Mouse (Mus musculus): ENCODE results near the gene Gng12. TPM values are rescaled to one million over a fixed set of nuclear protein-coding genes. Genes with fewer than 3 reads are reported as not detected.

The Gng12 gene
- polyA plus RNA-seq, 1 experiment: 24.9 TPM

- H3K36me3 ChIP-seq (ENCODE audit: control insufficient read depth, insufficient read depth): no peaks in the 10 kb centered on the region
- H3K27me3 ChIP-seq (ENCODE audit: control insufficient read depth, insufficient read depth, insufficient read length): no peaks in the 10 kb centered on the region
- no peak overlapping the region for H3ac ChIP-seq (ENCODE audit: control insufficient read depth, insufficient read length, low read depth)
- no peak for TF ChIP-seq CTCF (IDR thresholded peaks at IDR 0.05; ENCODE audit: control insufficient read depth, insufficient read depth, insufficient read length)
- TF ChIP-seq FOSL1 (IDR thresholded peaks at IDR 0.05; ENCODE audit: insufficient read depth, low read length, poor library complexity, severe bottlenecking): no peak
- TF ChIP-seq MYOD1 (IDR thresholded peaks at IDR 0.05; ENCODE audit: control insufficient read depth, insufficient read length, low read depth): no peak
- TF ChIP-seq MAX (IDR thresholded peaks at IDR 0.05): no peak
- no peak for TF ChIP-seq CEBPB (IDR thresholded peaks at IDR 0.05; ENCODE audit: low read depth)
- no peak for TF ChIP-seq USF1 (IDR thresholded peaks at IDR 0.05; ENCODE audit: low read depth)
- TF ChIP-seq MYOG (IDR thresholded peaks at IDR 0.05; ENCODE audit: control insufficient read depth, extremely low read depth, insufficient read length): no peak
- H3K79me3 ChIP-seq (ENCODE audit: low read depth): no peaks in the 10 kb centered on the region
- H3K79me2 ChIP-seq (ENCODE audit: control insufficient read depth, insufficient read depth): no peaks in the 10 kb centered on the region
- H3K4me3 ChIP-seq (ENCODE audit: insufficient read depth, poor library complexity, severe bottlenecking): no peak overlapping the region
Measured at GRCm38 (mm10) chr6:67056108-67056888, 160.1 kb downstream of the Gng12 start.

- no peak for TF ChIP-seq MAX (IDR thresholded peaks at IDR 0.05)
- TF ChIP-seq CEBPB (IDR thresholded peaks at IDR 0.05; ENCODE audit: low read depth): no peak
- no peak for TF ChIP-seq MYOG (IDR thresholded peaks at IDR 0.05; ENCODE audit: control insufficient read depth, extremely low read depth, insufficient read length)
- no peak for TF ChIP-seq USF1 (IDR thresholded peaks at IDR 0.05; ENCODE audit: low read depth)
- TF ChIP-seq MYOD1 (IDR thresholded peaks at IDR 0.05; ENCODE audit: control insufficient read depth, insufficient read length, low read depth): no peak
- TF ChIP-seq FOSL1 (IDR thresholded peaks at IDR 0.05; ENCODE audit: insufficient read depth, low read length, poor library complexity, severe bottlenecking): no peak
- TF ChIP-seq CTCF (IDR thresholded peaks at IDR 0.05; ENCODE audit: control insufficient read depth, insufficient read depth, insufficient read length): no peak
- Histone ChIP-seq H3K79me2 (ENCODE audit: control insufficient read depth, insufficient read depth) (no peaks in the 10 kb centered on the region), H3K27me3 (ENCODE audit: control insufficient read depth, insufficient read depth, insufficient read length) (no peaks in the 10 kb centered on the region), H3K4me3 (ENCODE audit: insufficient read depth, poor library complexity, severe bottlenecking) (no peak overlapping the region), H3K36me3 (ENCODE audit: control insufficient read depth, insufficient read depth) (no peaks in the 10 kb centered on the region), H3ac (ENCODE audit: control insufficient read depth, insufficient read length, low read depth) (no peak overlapping the region), H3K79me3 (ENCODE audit: low read depth) (no peaks in the 10 kb centered on the region)
Measured at GRCm38 (mm10) chr6:67056889-67057564, 160.8 kb downstream of the Gng12 start.

- no peak overlapping the region for H3ac ChIP-seq (ENCODE audit: control insufficient read depth, insufficient read length, low read depth)
- no peaks in the 10 kb centered on the region for H3K79me2 ChIP-seq (ENCODE audit: control insufficient read depth, insufficient read depth)
- no peaks in the 10 kb centered on the region for H3K79me3 ChIP-seq (ENCODE audit: low read depth)
- no peak overlapping the region for H3K4me3 ChIP-seq (ENCODE audit: insufficient read depth, poor library complexity, severe bottlenecking)
- no peak for TF ChIP-seq MYOD1 (IDR thresholded peaks at IDR 0.05; ENCODE audit: control insufficient read depth, insufficient read length, low read depth)
- no peak for TF ChIP-seq MYOG (IDR thresholded peaks at IDR 0.05; ENCODE audit: control insufficient read depth, extremely low read depth, insufficient read length)
- no peak for TF ChIP-seq CTCF (IDR thresholded peaks at IDR 0.05; ENCODE audit: control insufficient read depth, insufficient read depth, insufficient read length)
- no peak for TF ChIP-seq MAX (IDR thresholded peaks at IDR 0.05)
- no peak for TF ChIP-seq USF1 (IDR thresholded peaks at IDR 0.05; ENCODE audit: low read depth)
- no peak for TF ChIP-seq CEBPB (IDR thresholded peaks at IDR 0.05; ENCODE audit: low read depth)
- no peak for TF ChIP-seq FOSL1 (IDR thresholded peaks at IDR 0.05; ENCODE audit: insufficient read depth, low read length, poor library complexity, severe bottlenecking)
- no peaks in the 10 kb centered on the region for H3K36me3 ChIP-seq (ENCODE audit: control insufficient read depth, insufficient read depth)
- H3K27me3 ChIP-seq (ENCODE audit: control insufficient read depth, insufficient read depth, insufficient read length): no peaks in the 10 kb centered on the region
Measured at GRCm38 (mm10) chr6:67057574-67057973, 161.4 kb downstream of the Gng12 start.

DNA sequence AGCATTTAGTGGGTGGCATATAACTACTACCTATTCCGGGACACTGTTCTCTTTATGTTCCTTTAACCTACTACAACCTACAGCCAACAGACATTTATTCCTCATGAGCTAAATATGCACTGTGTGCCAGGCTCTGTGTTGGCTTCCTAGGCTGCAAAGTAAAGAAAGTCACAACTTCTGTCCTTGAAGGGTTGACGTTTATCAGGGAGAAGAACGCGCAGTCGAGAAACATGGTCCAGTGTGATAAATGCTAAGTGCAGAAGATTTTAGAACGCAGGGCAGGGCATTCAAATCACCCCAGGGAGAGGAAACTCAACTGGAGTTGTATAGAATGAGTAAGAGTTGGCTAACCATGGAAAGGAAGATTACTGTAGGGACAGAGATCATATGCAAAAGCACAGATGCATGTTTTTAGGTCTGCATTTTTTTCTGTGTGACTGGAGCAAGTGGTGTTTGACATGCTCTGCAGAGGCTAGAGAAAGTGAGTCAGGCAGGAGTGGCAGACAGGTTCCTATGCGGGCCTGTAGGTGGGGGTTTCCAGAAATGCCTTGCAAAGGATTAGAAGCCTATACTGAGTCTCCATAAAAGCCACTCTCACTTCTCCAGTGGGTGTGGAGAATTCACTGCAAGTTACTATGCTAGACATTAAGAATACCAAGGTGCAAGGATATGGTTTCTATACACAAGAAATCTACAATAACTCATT, 161.9 kb downstream of the Gng12 start:
- no peak overlapping the region for H3ac ChIP-seq (ENCODE audit: control insufficient read depth, insufficient read length, low read depth)
- H3K27me3 ChIP-seq (ENCODE audit: control insufficient read depth, insufficient read depth, insufficient read length): no peaks in the 10 kb centered on the region
- no peak overlapping the region for H3K4me3 ChIP-seq (ENCODE audit: insufficient read depth, poor library complexity, severe bottlenecking)
- H3K79me3 ChIP-seq (ENCODE audit: low read depth): no peaks in the 10 kb centered on the region
- TF ChIP-seq MAX (IDR thresholded peaks at IDR 0.05): no peak
- H3K79me2 ChIP-seq (ENCODE audit: control insufficient read depth, insufficient read depth): no peaks in the 10 kb centered on the region
- no peaks in the 10 kb centered on the region for H3K36me3 ChIP-seq (ENCODE audit: control insufficient read depth, insufficient read depth)

DNA sequence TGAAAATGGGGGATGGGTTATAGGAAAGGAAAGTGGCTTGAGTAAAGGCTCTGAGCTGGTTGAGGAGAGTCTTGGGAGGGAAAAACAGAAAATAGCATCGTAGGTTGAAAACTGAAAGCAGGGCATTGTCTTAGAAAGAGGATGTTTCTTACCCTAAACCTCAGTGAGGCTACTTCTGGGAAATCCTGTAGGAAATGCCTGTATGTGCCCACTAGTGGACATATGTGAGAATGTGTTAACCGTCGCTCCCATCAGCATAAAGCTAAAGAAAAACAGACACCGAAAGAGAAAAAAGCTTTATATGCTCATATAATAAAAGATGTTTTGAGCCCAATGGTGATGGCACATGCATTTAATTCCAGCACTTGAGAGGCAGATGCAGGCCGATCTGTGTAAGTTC, 163.9 kb downstream of the Gng12 start:
- Histone ChIP-seq H3K27me3 (ENCODE audit: control insufficient read depth, insufficient read depth, insufficient read length) (no peaks in the 10 kb centered on the region), H3K79me3 (ENCODE audit: low read depth) (no peaks in the 10 kb centered on the region), H3K36me3 (ENCODE audit: control insufficient read depth, insufficient read depth) (no peaks in the 10 kb centered on the region), H3K79me2 (ENCODE audit: control insufficient read depth, insufficient read depth) (no peaks in the 10 kb centered on the region), H3ac (ENCODE audit: control insufficient read depth, insufficient read length, low read depth) (no peak overlapping the region), H3K4me3 (ENCODE audit: insufficient read depth, poor library complexity, severe bottlenecking) (no peak overlapping the region)
- no peak for TF ChIP-seq CEBPB (IDR thresholded peaks at IDR 0.05; ENCODE audit: low read depth)
- no peak for TF ChIP-seq MYOD1 (IDR thresholded peaks at IDR 0.05; ENCODE audit: control insufficient read depth, insufficient read length, low read depth)
- no peak for TF ChIP-seq MAX (IDR thresholded peaks at IDR 0.05)
- no peak for TF ChIP-seq MYOG (IDR thresholded peaks at IDR 0.05; ENCODE audit: control insufficient read depth, extremely low read depth, insufficient read length)
- no peak for TF ChIP-seq FOSL1 (IDR thresholded peaks at IDR 0.05; ENCODE audit: insufficient read depth, low read length, poor library complexity, severe bottlenecking)
- TF ChIP-seq CTCF (IDR thresholded peaks at IDR 0.05; ENCODE audit: control insufficient read depth, insufficient read depth, insufficient read length): no peak
- no peak for TF ChIP-seq USF1 (IDR thresholded peaks at IDR 0.05; ENCODE audit: low read depth)

All from C2C12 (cell line).